Mouse (Mus musculus) myocyte (in vitro differentiated cells): ENCODE measurements around the gene Kmt2d.

Source experiments
- CEBPB ChIP-seq: IDR thresholded peaks from 2 replicates; pipeline ENCODE4 v1.6.1; 2011; ENCODE audit warnings: mild to moderate bottlenecking, moderate library complexity; ENCODE audit not compliant: poor library complexity, insufficient read depth, severe bottlenecking
- E2F4 ChIP-seq: IDR thresholded peaks from one replicate; pipeline ENCODE4 v1.6.1; 2011; ENCODE audit warnings: mild to moderate bottlenecking, control low read depth, moderate library complexity; ENCODE audit not compliant: insufficient read depth
- MYOD1 ChIP-seq, 3 experiments: IDR thresholded peaks; one replicate each; pipeline ENCODE4 v1.6.1; 2011; ENCODE audit warnings: control low read depth in 2 of 3, low read depth in 2 of 3, mild to moderate bottlenecking in 2 of 3, moderate library complexity in 1 of 3; ENCODE audit not compliant: insufficient read length in 2 of 3, control insufficient read depth in 1 of 3
- POLR2A ChIP-seq: IDR thresholded peaks from one replicate; pipeline ENCODE4 v1.6.1; 2011; ENCODE audit warnings: low read depth, mild to moderate bottlenecking, control low read depth, moderate library complexity; ENCODE audit not compliant: insufficient read length
- POLR2AphosphoS2 ChIP-seq: IDR thresholded peaks from one replicate; pipeline ENCODE4 v1.6.1; 2011; ENCODE audit warnings: low read depth, control low read depth; ENCODE audit not compliant: insufficient read length
- SRF ChIP-seq: IDR thresholded peaks from one replicate; pipeline ENCODE4 v1.6.1; 2011; ENCODE audit warnings: low read depth; ENCODE audit not compliant: control insufficient read depth, insufficient read length
- TCF12 ChIP-seq: IDR thresholded peaks from one replicate; pipeline ENCODE4 v1.6.1; 2011; ENCODE audit warnings: mild to moderate bottlenecking, control low read depth; ENCODE audit not compliant: poor library complexity, insufficient read depth, severe bottlenecking
- TCF3 ChIP-seq: IDR thresholded peaks from one replicate; pipeline ENCODE4 v1.6.1; 2011; ENCODE audit warnings: low read depth, control low read depth; ENCODE audit not compliant: insufficient read length

DNA sequence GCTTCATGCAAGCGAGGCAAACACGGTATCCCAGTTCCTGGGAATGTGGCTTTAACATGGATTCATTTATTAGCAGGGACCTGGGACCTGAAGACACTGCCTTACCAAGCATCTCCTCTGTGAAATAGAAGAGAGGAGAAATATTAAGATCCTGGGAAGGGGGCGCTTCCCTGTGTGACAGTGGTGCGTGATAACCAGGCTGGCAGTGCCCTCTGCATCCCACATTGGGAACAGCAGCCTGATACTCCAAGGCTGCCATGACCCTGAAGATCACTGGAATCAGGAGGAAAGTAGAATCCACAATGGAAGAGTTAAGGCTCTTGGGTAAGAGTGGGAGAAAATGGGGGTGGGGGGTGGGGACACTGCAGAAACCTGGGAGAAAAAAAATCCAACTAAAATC is 83.1 kb downstream of the Kmt2d start:
- no peak for TF ChIP-seq POLR2A
- no peak for TF ChIP-seq CEBPB
- TF ChIP-seq SRF, result no peak
- no peak for TF ChIP-seq POLR2AphosphoS2
- TF ChIP-seq E2F4, result no peak
- no peak for TF ChIP-seq TCF12
- no peak for TF ChIP-seq TCF3
- TF ChIP-seq MYOD1 (IDR thresholded peaks at IDR 0.05; ENCODE audit: control insufficient read depth in 1 of 3, insufficient read length in 2 of 3, low read depth in 2 of 3), result no peak
